Mouse (Mus musculus) heart, adult 18-20 months (tissue): Measurements from ENCODE around the gene Zbtb38. TPM values are rescaled to one million over a fixed set of nuclear protein-coding genes. Genes with fewer than 3 reads are reported as not detected.

Experiments used
- DNase-seq, 2 experiments: peaks; one replicate each; pipeline ENCODE4 v3.0.0; 2021 to 2022; ENCODE audit warnings: mixed read lengths in 1 of 2
- total RNA-seq, 2 experiments: library from RNA; stranded (reverse); gene quantifications; 2 replicates each; pipeline ENCODE4 v1.2.3; 2021

The Zbtb38 gene
- total RNA-seq, 2 experiments from 2014 or later = 34.7 to 42.9 TPM

- peak in 1 of 2 experiments; percentile 54 for DNase-seq
Measured at GRCm38 (mm10) chr9:96713472-96714390, 38.9 kb downstream of the Zbtb38 start.

- peak; percentile 78 to 82 for DNase-seq
Measured at GRCm38 (mm10) chr9:96712758-96713471, 39.7 kb downstream of the Zbtb38 start.

GRCm38 (mm10) chr9:96712045-96712444 is 40.6 kb downstream of the Zbtb38 start:
- DNase-seq = peak in 1 of 2 experiments; percentile 50

GRCm38 (mm10) chr9:96710241-96710946 is 42.2 kb downstream of the Zbtb38 start:
- DNase-seq = peak in 1 of 2 experiments; percentile 26

- no peak for DNase-seq
Measured at GRCm38 (mm10) chr9:96708905-96709304, 43.7 kb downstream of the Zbtb38 start.

- no peak for DNase-seq
Measured at GRCm38 (mm10) chr9:96707964-96708363, 44.7 kb downstream of the Zbtb38 start.

GRCm38 (mm10) chr9:96705576-96706285 is 46.9 kb downstream of the Zbtb38 start:
- DNase-seq = peak; percentile 87 to 93

GRCm38 (mm10) chr9:96704935-96705334 is 47.7 kb downstream of the Zbtb38 start:
- no peak for DNase-seq

GRCm38 (mm10) chr9:96701891-96702290 is 50.7 kb downstream of the Zbtb38 start:
- no peak for DNase-seq

GRCm38 (mm10) chr9:96699276-96700035 is 53.2 kb downstream of the Zbtb38 start:
- no peak for DNase-seq

GRCm38 (mm10) chr9:96696788-96697492 is 55.7 kb downstream of the Zbtb38 start:
- DNase-seq = no peak

GRCm38 (mm10) chr9:96696141-96696561 is 56.5 kb downstream of the Zbtb38 start:
- peak; percentile 46 to 54 for DNase-seq

- no peak for DNase-seq
Measured at GRCm38 (mm10) chr9:96690461-96690863, 62.2 kb downstream of the Zbtb38 start.

- DNase-seq = peak in 1 of 2 experiments; percentile 18
Measured at GRCm38 (mm10) chr9:96689076-96689475, 63.6 kb downstream of the Zbtb38 start.

GRCm38 (mm10) chr9:96688194-96688875 is 64.3 kb downstream of the Zbtb38 start:
- DNase-seq = no peak

GRCm38 (mm10) chr9:96687591-96688186 is 64.9 kb downstream of the Zbtb38 start:
- no peak for DNase-seq

- DNase-seq = no peak
Measured at GRCm38 (mm10) chr9:96685600-96686084, 67.0 kb downstream of the Zbtb38 start.

- DNase-seq = no peak
Measured at GRCm38 (mm10) chr9:96684866-96685599, 67.6 kb downstream of the Zbtb38 start.
